Mouse (Mus musculus) CH12.LX (cell line): ENCODE data around the gene Vdr.

Experiments
- HCFC1 ChIP-seq: IDR thresholded peaks from 2 replicates; pipeline ENCODE4 v1.6.1; 2012; ENCODE audit warnings: low read depth, mild to moderate bottlenecking, inconsistent platforms, low read length, improper control_type of control experiment
- ZC3H11A ChIP-seq: IDR thresholded peaks from 2 replicates; pipeline ENCODE4 v1.6.1; 2012; ENCODE audit warnings: low read depth, mild to moderate bottlenecking, inconsistent platforms, low read length, improper control_type of control experiment

- TF ChIP-seq HCFC1 (no peak), ZC3H11A (no peak)
Measured at GRCm38 (mm10) chr15:97852291-97852690, 58.1 kb downstream of the Vdr start.
